Mouse (Mus musculus): ENCODE measurements around the gene 1700047I17Rik2. TPM values are rescaled to one million over a fixed set of nuclear protein-coding genes. Genes with fewer than 3 reads are reported as not detected.

1700047I17Rik2 gene
- polyA plus RNA-seq, 1 experiment: not detected

Other genes with a start within 250 kb of the 1700047I17Rik2 start
- gene Gm20403, start 213.1 kb upstream of the 1700047I17Rik2 start, polyA plus RNA-seq (2012; rRNA removed): not detected in 2 replicates
- 2.7 and 5.5 TPM in 2 replicates for gene Baz1a, start 185.2 kb upstream of the 1700047I17Rik2 start, polyA plus RNA-seq (2012; rRNA removed)
- gene 2700097O09Rik, start 119.5 kb upstream of the 1700047I17Rik2 start, polyA plus RNA-seq (2012; rRNA removed): 3.3 and 6.4 TPM in 2 replicates
- gene Srp54a, start 119.3 kb upstream of the 1700047I17Rik2 start, polyA plus RNA-seq (2012; rRNA removed): 16.7 and 21.0 TPM in 2 replicates
- gene Fam177a, start 75.1 kb upstream of the 1700047I17Rik2 start, polyA plus RNA-seq (2012; rRNA removed): 17.7 and 22.7 TPM in 2 replicates
- 15.9 and 27.4 TPM in 2 replicates for gene Srp54b, start 44.5 kb upstream of the 1700047I17Rik2 start, polyA plus RNA-seq (2012; rRNA removed)
- gene Srp54c, start 30.6 kb downstream of the 1700047I17Rik2 start, polyA plus RNA-seq (2012; rRNA removed): 5.4 and 7.9 TPM in 2 replicates
- 2.3 and 3.1 TPM in 2 replicates for gene 1110008L16Rik, start 100.0 kb downstream of the 1700047I17Rik2 start, polyA plus RNA-seq (2012; rRNA removed)
- 1.2 and 1.9 TPM in 2 replicates for gene Ppp2r3c, start 103.4 kb downstream of the 1700047I17Rik2 start, polyA plus RNA-seq (2012; rRNA removed)
- 25.9 and 41.7 TPM in 2 replicates for gene Psma6, start 184.6 kb downstream of the 1700047I17Rik2 start, polyA plus RNA-seq (2012; rRNA removed)

Data from lung, adult 2 months (tissue).